Mouse (Mus musculus) forebrain, embryonic 13.5 days (tissue): ENCODE measurements around the gene Gm10778. TPM values are rescaled to one million over a fixed set of nuclear protein-coding genes. Genes with fewer than 3 reads are reported as not detected.
"Not testable (repeated sequence)": the region's sequence is repeated elsewhere in the genome, so short reads cannot be mapped to it uniquely, and the experiment has no call there.

Experiments
- ATAC-seq: fragments of 200-750 bp; cut with Nextera tagmentation; 2 replicates; pipeline ENCODE4 v1.8.0; 2017
- H3K27ac ChIP-seq: fragments of 300-500 bp; sonication (generic); 2 replicates; pipeline ENCODE4 v1.5.1; 2015; ENCODE audit warnings: inconsistent platforms, mild to moderate bottlenecking, moderate library complexity
- H3K27me3 ChIP-seq: fragments of 300-500 bp; sonication (generic); 2 replicates; pipeline ENCODE4 v1.6.1; 2015; ENCODE audit warnings: mild to moderate bottlenecking, inconsistent platforms
- H3K36me3 ChIP-seq: fragments of 300-500 bp; sonication (generic); 2 replicates; pipeline ENCODE4 v1.6.1; 2015; ENCODE audit warnings: mild to moderate bottlenecking, inconsistent platforms; ENCODE audit not compliant: poor library complexity, severe bottlenecking
- H3K4me1 ChIP-seq: fragments of 300-500 bp; sonication (generic); 2 replicates; pipeline ENCODE4 v1.6.1; 2015; ENCODE audit warnings: inconsistent platforms
- H3K4me2 ChIP-seq: fragments of 300-500 bp; sonication (generic); 2 replicates; pipeline ENCODE4 v1.6.1; 2015; ENCODE audit warnings: inconsistent platforms, mild to moderate bottlenecking, moderate library complexity
- H3K4me3 ChIP-seq: fragments of 300-500 bp; sonication (generic); 2 replicates; pipeline ENCODE4 v1.5.1; 2015; ENCODE audit warnings: mild to moderate bottlenecking, inconsistent platforms
- H3K9ac ChIP-seq: fragments of 300-500 bp; sonication (generic); 2 replicates; pipeline ENCODE4 v1.6.1; 2015; ENCODE audit warnings: mild to moderate bottlenecking, inconsistent platforms
- H3K9me3 ChIP-seq: fragments of 300-500 bp; sonication (generic); replicated peaks from 2 replicates; pipeline ENCODE4 v1.6.1; 2016; ENCODE audit warnings: inconsistent platforms
- WGBS: fragments of 180-500 bp; shearing (Covaris S2); methylation state at CpG from one replicate; pipeline ENCODE4 v1.1.7; 2015; 5-methylcytosine and 5-hydroxymethylcytosine counted together
- polyA plus RNA-seq: library from polyadenylated mRNA; unstranded; fragments of >200 nt; fragmentation: Nextera tagmentation; extraction: Ambion mirVana; gene quantifications from 2 replicates; pipeline ENCODE4 v1.2.1, GENCODE M21; 2015

The Gm10778 gene
- polyA plus RNA-seq, 1 experiment from 2014 or later: 5.6 TPM

GRCm38 (mm10) chr10:81655178-81655577 lies 6.3 kb downstream of the Gm10778 start:
- no peak overlapping the region for H3K4me2 ChIP-seq
- peaks cover 73% of the 10 kb centered on the region for H3K9me3 ChIP-seq
- no peak overlapping the region for H3K27ac ChIP-seq
- peaks cover 2% of the 10 kb centered on the region; the same call in 1 of the 2 replicates for H3K4me1 ChIP-seq
- WGBS: 96% methylated on average over 10 of the region's 10 CpGs
- peaks cover 60% of the 10 kb centered on the region for H3K36me3 ChIP-seq
- H3K27me3 ChIP-seq: no peaks in the 10 kb centered on the region
- ATAC-seq: no peak
- H3K9ac ChIP-seq: no peak overlapping the region
- H3K4me3 ChIP-seq: no peak overlapping the region

- 92% methylated on average over 2 of the region's 2 CpGs for WGBS
- no peak for ATAC-seq
- H3K36me3 ChIP-seq: peaks cover 60% of the 10 kb centered on the region
- no peaks in the 10 kb centered on the region for H3K27me3 ChIP-seq
- H3K4me1 ChIP-seq: no peaks in the 10 kb centered on the region
- no peak overlapping the region for H3K4me2 ChIP-seq
- H3K4me3 ChIP-seq: no peak overlapping the region
- peaks cover 67% of the 10 kb centered on the region for H3K9me3 ChIP-seq
- H3K9ac ChIP-seq: no peak overlapping the region
- no peak overlapping the region for H3K27ac ChIP-seq
Observed at GRCm38 (mm10) chr10:81656174-81656573, 7.3 kb downstream of the Gm10778 start.

GRCm38 (mm10) chr10:81687114-81687513 lies 38.3 kb downstream of the Gm10778 start:
- WGBS: no CpG with 5 or more reads among the region's 18 CpGs
- not testable (repeated sequence) for H3K27ac ChIP-seq, H3K36me3 ChIP-seq, ATAC-seq, H3K4me2 ChIP-seq, H3K27me3 ChIP-seq, H3K9ac ChIP-seq, H3K4me1 ChIP-seq, H3K4me3 ChIP-seq, H3K9me3 ChIP-seq

- not testable (repeated sequence) for H3K27ac ChIP-seq, H3K4me3 ChIP-seq, H3K9ac ChIP-seq, H3K36me3 ChIP-seq, H3K27me3 ChIP-seq, H3K4me2 ChIP-seq, H3K9me3 ChIP-seq, H3K4me1 ChIP-seq
- WGBS: no CpG with 5 or more reads among the region's 46 CpGs
- ATAC-seq: peak; percentile 100
Observed at GRCm38 (mm10) chr10:81704531-81705301, 55.9 kb downstream of the Gm10778 start, which contains the start of gene Zfp433. Zfp433 (plus strand) TSS chr10:81704825.

Other genes with a start within 250 kb of the Gm10778 start
- gene Nfic, start 193.4 kb upstream of the Gm10778 start, polyA plus RNA-seq: 18.5 and 25.2 TPM in 2 replicates
- 48.8 and 57.4 TPM in 2 replicates for gene Celf5, start 166.3 kb upstream of the Gm10778 start, polyA plus RNA-seq
- gene Ncln, start 152.7 kb upstream of the Gm10778 start, polyA plus RNA-seq: 56.8 and 60.9 TPM in 2 replicates
- 0.52 and 0.53 TPM in 2 replicates for gene S1pr4, start 148.9 kb upstream of the Gm10778 start, polyA plus RNA-seq
- gene Gna15, start 124.8 kb upstream of the Gm10778 start, polyA plus RNA-seq: 0.48 and 0.57 TPM in 2 replicates
- gene Gna11, start 103.9 kb upstream of the Gm10778 start, polyA plus RNA-seq: 79.0 and 84.3 TPM in 2 replicates
- gene Aes, start 89.6 kb upstream of the Gm10778 start, polyA plus RNA-seq: 430 and 502 TPM in 2 replicates
- gene Tle2, start 74.5 kb upstream of the Gm10778 start, polyA plus RNA-seq: 15.1 and 17.7 TPM in 2 replicates
- 1.8 and 4.1 TPM in 2 replicates for gene Tle6, start 48.0 kb upstream of the Gm10778 start, polyA plus RNA-seq
- 2.0 and 3.7 TPM in 2 replicates for gene BC025920, start 42.8 kb upstream of the Gm10778 start, polyA plus RNA-seq
- gene Sirt6, start 21.3 kb upstream of the Gm10778 start, polyA plus RNA-seq: 56.6 and 65.3 TPM in 2 replicates
- gene Ankrd24, start 20.5 kb upstream of the Gm10778 start, polyA plus RNA-seq: 6.4 and 6.9 TPM in 2 replicates
- gene Zfp433, start 55.8 kb downstream of the Gm10778 start, polyA plus RNA-seq: 22.8 and 23.2 TPM in 2 replicates
- 12.3 and 19.5 TPM in 2 replicates for gene Gm3055, start 122.1 kb downstream of the Gm10778 start, polyA plus RNA-seq
- 2.8 and 4.3 TPM in 2 replicates for gene Gm4767, start 163.1 kb downstream of the Gm10778 start, polyA plus RNA-seq
- 11.1 and 12.6 TPM in 2 replicates for gene Gm32687, start 214.9 kb downstream of the Gm10778 start, polyA plus RNA-seq